Mouse (Mus musculus) embryonic facial prominence, embryonic 14.5 days (tissue): ENCODE data around the gene Obsl1. TPM values are rescaled to one million over a fixed set of nuclear protein-coding genes. Genes with fewer than 3 reads are reported as not detected.

Experiments
- ATAC-seq: fragments of 200-750 bp; cut with Nextera tagmentation; 2 replicates; pipeline ENCODE4 v1.8.0; 2017; ENCODE audit warnings: low read depth, moderate number of reproducible peaks, moderate TSS enrichment
- DNase-seq: peaks from one replicate; pipeline ENCODE4 v3.0.0-alpha.2; 2015; ENCODE audit warnings: low spot score
- H3K27ac ChIP-seq: fragments of 300-500 bp; sonication (generic); replicated peaks from 2 replicates; pipeline ENCODE4 v1.5.1; 2014; ENCODE audit warnings: low read depth, mild to moderate bottlenecking, low read length, moderate library complexity
- H3K27me3 ChIP-seq: fragments of 300-500 bp; sonication (generic); replicated peaks from 2 replicates; pipeline ENCODE4 v1.6.1; 2014; ENCODE audit warnings: low read length; ENCODE audit not compliant: control insufficient read depth, insufficient read depth
- H3K36me3 ChIP-seq: fragments of 300-500 bp; sonication (generic); 2 replicates; pipeline ENCODE4 v1.6.1; 2014; ENCODE audit warnings: low read length, mixed read lengths; ENCODE audit not compliant: control insufficient read depth, insufficient read depth
- H3K4me1 ChIP-seq: fragments of 300-500 bp; sonication (generic); 2 replicates; pipeline ENCODE4 v1.6.1; 2014; ENCODE audit warnings: antibody characterized with exemption, low read length; ENCODE audit not compliant: control insufficient read depth, insufficient read depth
- H3K4me2 ChIP-seq: fragments of 300-500 bp; sonication (generic); 2 replicates; pipeline ENCODE4 v1.6.1; 2014; ENCODE audit warnings: low read depth, mild to moderate bottlenecking, low read length, moderate library complexity, mixed read lengths
- H3K4me3 ChIP-seq: fragments of 300-500 bp; sonication (generic); 2 replicates; pipeline ENCODE4 v1.5.1; 2014; ENCODE audit warnings: low read depth, mild to moderate bottlenecking, low read length
- H3K9ac ChIP-seq: fragments of 300-500 bp; sonication (generic); 2 replicates; pipeline ENCODE4 v1.6.1; 2014; ENCODE audit warnings: low read depth, mild to moderate bottlenecking, low read length, moderate library complexity, mixed read lengths
- H3K9me3 ChIP-seq: fragments of 300-500 bp; sonication (generic); 2 replicates; pipeline ENCODE4 v1.6.1; 2016; ENCODE audit warnings: low read length; ENCODE audit not compliant: control insufficient read depth
- WGBS: fragments of 180-500 bp; shearing (Covaris S2); extraction: QIAGEN DNeasy Blood & Tissue Kit; methylation state at CpG from one replicate; pipeline ENCODE4 v1.1.7; 2014; 5-methylcytosine and 5-hydroxymethylcytosine counted together
- polyA plus RNA-seq: library from polyadenylated mRNA; unstranded; fragments of >200 nt; fragmentation: Nextera tagmentation; extraction: Ambion mirVana; gene quantifications from 2 replicates; pipeline ENCODE4 v1.2.1, GENCODE M21; 2014

Obsl1 gene
- polyA plus RNA-seq, 1 experiment from 2014 or later: 98.7 TPM

DNA sequence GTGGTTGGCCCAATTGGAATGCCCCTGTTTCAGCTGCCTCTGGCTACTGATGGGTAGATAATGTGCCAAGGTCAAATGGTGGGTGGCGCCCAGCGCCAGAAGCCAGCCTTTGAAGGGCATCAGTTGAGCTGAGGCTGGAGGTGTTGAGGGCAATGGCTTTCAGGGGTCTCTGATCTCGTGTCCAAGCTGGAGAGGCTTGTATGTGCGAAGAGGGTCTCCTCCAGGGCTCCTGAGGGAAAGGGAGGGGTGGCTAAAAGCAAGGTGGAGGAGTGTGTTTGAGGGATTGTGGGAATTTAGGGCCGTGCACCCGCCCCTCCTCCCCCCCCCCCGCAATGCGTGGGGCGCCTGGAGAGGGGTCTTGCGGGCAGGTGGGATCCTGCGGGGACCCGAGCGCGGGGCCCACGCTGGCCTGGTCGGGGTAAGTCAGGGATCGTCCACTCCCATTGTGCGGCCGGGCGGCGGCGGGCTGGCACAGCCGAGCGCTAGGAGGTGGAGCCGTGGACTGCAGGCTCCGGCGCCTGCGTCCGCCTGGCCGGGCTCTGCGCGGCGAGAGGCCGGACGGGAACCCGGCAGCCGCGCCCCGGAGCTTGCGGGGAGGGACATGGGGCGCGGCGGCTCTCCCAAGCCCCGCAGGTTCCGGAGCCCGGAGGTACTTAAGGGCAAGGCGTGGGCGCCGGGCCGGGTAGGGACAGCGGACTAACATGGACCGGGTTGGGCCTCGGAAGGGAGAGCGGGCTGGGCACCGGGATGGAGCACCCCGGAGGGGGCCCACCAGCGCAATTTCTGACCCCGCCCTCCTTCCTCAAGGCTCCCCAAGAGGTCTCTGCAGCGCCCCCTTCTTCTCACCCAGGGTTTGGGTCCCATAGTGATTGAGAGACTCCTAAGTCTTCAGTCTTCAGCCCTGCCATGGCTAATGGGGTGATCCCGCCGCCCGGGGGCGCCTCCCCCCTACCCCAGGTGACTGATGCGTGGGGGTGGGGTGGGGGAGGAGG lies 40.0 kb upstream of the Obsl1 start, which contains the start of gene Slc4a3:
Gene Slc4a3 (plus strand): TSS at position 302 of the 992 bp plus-strand sequence.
- ATAC-seq (peak; percentile 87), DNase-seq (peak; percentile 79)
- Histone ChIP-seq H3K27ac (peak within 1 kb of the TSS; percentile 79), H3K36me3 (peaks cover 15% of the 10 kb centered on the region), H3K4me2 (peak within 1 kb of the TSS; percentile 69), H3K9ac (peak within 1 kb of the TSS; percentile 90), H3K4me1 (peaks cover 12% of the 10 kb centered on the region), H3K4me3 (peak within 1 kb of the TSS; percentile 76), H3K9me3 (0 out of 2 replicates have a peak, but pooled peaks cover 4% of the 10 kb centered on the region), H3K27me3 (no peaks in the 10 kb centered on the region)
- 3% methylated on average over 15 of the region's 64 CpGs for WGBS

- Histone ChIP-seq H3K9me3 (0 out of 2 replicates have a peak, but pooled peaks cover 4% of the 10 kb centered on the region), H3K27me3 (no peaks in the 10 kb centered on the region), H3K9ac (no peak overlapping the region), H3K27ac (no peak overlapping the region), H3K36me3 (no peaks in the 10 kb centered on the region; the same call in 1 of the 2 replicates), H3K4me2 (no peak overlapping the region), H3K4me1 (peaks cover 12% of the 10 kb centered on the region), H3K4me3 (no peak overlapping the region)
- 86% methylated on average over 6 of the region's 6 CpGs for WGBS
- ATAC-seq: no peak
- no peak for DNase-seq
Observed at GRCm38 (mm10) chr1:75544351-75544750, 38.1 kb upstream of the Obsl1 start.

- DNase-seq: no peak
- Histone ChIP-seq H3K4me2 (no peak overlapping the region), H3K9me3 (0 out of 2 replicates have a peak, but pooled peaks cover 4% of the 10 kb centered on the region), H3K27ac (no peak overlapping the region), H3K4me3 (no peak overlapping the region), H3K4me1 (peaks cover 5% of the 10 kb centered on the region; the same call in 1 of the 2 replicates), H3K27me3 (no peaks in the 10 kb centered on the region), H3K36me3 (peaks cover 10% of the 10 kb centered on the region; the same call in 1 of the 2 replicates), H3K9ac (no peak overlapping the region)
- ATAC-seq: no peak
- 93% methylated on average over 7 of the region's 7 CpGs for WGBS
Observed at GRCm38 (mm10) chr1:75541496-75541895, 35.2 kb upstream of the Obsl1 start.

- Histone ChIP-seq H3K9ac (no peak overlapping the region), H3K27me3 (no peaks in the 10 kb centered on the region), H3K4me3 (no peak overlapping the region), H3K4me1 (no peaks in the 10 kb centered on the region), H3K4me2 (no peak overlapping the region), H3K27ac (no peak overlapping the region), H3K36me3 (peaks cover 35% of the 10 kb centered on the region), H3K9me3 (0 out of 2 replicates have a peak, but pooled peaks cover 4% of the 10 kb centered on the region)
- ATAC-seq (no peak), DNase-seq (no peak)
- WGBS: 83% methylated on average over 9 of the region's 9 CpGs
Observed at GRCm38 (mm10) chr1:75538597-75539190, 32.4 kb upstream of the Obsl1 start.

- Histone ChIP-seq H3K27me3 (no peaks in the 10 kb centered on the region), H3K4me2 (no peak overlapping the region), H3K27ac (no peak overlapping the region), H3K36me3 (peaks cover 46% of the 10 kb centered on the region), H3K4me1 (no peaks in the 10 kb centered on the region), H3K4me3 (no peak overlapping the region), H3K9me3 (no peaks in the 10 kb centered on the region), H3K9ac (no peak overlapping the region)
- ATAC-seq (no peak), DNase-seq (no peak)
- 82% methylated on average over 2 of the region's 2 CpGs for WGBS
Observed at GRCm38 (mm10) chr1:75537587-75537986, 31.3 kb upstream of the Obsl1 start.

DNA sequence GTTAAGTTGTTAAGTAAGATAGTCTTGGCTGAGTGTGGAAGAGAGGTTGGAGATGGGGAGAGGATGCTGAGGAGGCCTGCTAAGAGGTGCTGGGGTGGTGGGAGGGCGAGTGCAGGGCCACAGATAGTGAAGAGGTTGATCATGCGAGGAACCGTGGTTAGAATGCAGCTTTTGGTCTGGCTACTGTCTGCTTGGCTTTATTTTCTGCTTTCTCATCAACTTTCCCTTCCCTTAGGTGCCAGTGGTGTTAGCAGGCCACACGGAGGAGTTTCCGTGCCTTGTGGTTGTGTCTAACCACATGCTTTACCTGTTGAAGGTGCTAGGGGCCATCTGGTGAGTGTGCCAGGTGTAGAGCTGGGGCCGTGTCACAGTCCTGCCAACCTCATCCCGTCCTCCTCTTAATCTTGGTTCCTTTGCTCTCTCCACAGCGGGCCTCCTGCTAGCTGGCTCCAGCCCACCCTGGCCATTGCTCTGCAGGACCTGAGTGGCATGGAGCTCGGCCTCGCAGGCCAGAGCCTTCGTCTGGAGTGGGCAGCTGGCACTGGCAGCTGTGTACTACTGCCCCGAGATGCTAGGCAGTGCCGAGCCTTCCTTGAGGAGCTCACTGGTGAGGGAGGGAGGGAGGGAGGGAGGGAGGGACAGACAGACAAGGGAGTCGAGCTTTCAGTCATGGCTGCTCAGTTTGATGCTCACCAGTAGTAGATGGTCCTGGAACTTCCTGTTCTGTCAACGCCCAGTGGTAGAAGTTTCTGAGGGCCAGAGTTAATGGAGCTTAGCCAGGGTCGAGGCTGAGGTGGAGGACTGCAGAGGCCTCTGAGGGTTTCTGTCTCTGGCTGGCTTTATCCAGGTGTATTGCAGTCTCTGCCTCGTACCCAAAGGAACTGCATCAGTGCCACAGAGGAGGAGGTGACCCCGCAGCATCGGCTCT lies 27.3 kb upstream of the Obsl1 start:
- DNase-seq: no peak
- Histone ChIP-seq H3K36me3 (peaks cover 69% of the 10 kb centered on the region), H3K4me3 (no peak overlapping the region), H3K27me3 (no peaks in the 10 kb centered on the region), H3K9me3 (no peaks in the 10 kb centered on the region), H3K4me1 (no peaks in the 10 kb centered on the region), H3K9ac (peak overlapping the region; percentile 14; the same call in 1 of the 2 replicates), H3K27ac (no peak overlapping the region), H3K4me2 (no peak overlapping the region)
- WGBS: 86% methylated on average over 19 of the region's 19 CpGs
- no peak for ATAC-seq

DNA sequence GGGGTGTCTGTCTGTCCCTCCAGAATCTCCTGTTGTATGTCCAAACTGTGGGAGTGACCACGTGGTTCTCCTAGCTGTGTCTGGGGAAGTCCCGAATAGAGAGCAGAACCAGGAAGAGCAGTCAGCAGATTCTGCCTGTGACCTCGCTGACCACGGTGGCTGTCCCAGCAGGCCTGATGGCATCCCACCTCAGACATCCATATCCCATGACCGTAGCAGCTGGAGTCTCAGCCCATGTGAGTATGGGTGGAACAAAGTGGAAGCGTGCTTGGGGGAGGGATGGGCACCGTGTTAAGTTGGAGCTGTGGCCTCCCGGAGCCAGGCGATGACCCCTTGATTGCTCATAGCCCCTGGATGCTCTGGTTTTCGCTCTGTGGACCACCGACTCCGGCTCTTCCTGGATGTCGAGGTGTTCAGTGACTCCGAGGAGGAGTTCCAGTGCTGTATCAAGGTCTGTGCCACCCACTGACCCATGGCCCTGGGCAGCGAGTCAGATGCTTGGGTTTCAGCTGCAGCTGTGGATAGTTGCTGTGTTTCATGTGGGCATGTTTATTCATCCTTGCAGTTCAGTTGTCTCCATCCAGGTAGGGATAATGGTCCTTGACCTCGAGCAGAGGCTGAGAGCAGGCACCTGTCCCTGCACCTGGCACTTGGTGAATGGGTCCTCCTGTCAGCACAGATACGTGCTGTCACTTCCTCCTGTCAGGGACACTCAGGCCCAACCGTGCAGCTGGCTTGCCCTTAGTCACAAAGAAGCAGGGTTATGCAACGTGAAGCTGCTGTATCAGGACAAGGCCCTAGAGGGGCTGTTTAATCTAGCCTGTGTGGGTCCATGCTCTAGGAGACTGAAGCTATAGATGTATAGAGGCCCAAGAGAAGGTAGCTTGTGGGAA lies 26.3 kb upstream of the Obsl1 start:
- no peak for DNase-seq
- 83% methylated on average over 19 of the region's 19 CpGs for WGBS

More for the DNA sequence above, 26.3 kb upstream of the Obsl1 start:
- ATAC-seq: no peak
- peaks cover 75% of the 10 kb centered on the region for H3K36me3 ChIP-seq
- no peak overlapping the region for H3K4me3 ChIP-seq
- H3K4me2 ChIP-seq: no peak overlapping the region
- H3K9me3 ChIP-seq: no peaks in the 10 kb centered on the region
- H3K9ac ChIP-seq: no peak overlapping the region
- H3K27me3 ChIP-seq: no peaks in the 10 kb centered on the region
- H3K27ac ChIP-seq: no peak overlapping the region
- no peaks in the 10 kb centered on the region for H3K4me1 ChIP-seq
